Mouse (Mus musculus) cerebellum, adult 2 months (tissue): ENCODE measurements around the gene Rbms3.

Experiments used
- CTCF ChIP-seq: fragments of 200-500 bp; IDR thresholded peaks from 2 replicates; pipeline ENCODE4 v1.5.1; 2011; ENCODE audit warnings: low read depth, mild to moderate bottlenecking, control low read depth, low read length, moderate library complexity, borderline replicate concordance; ENCODE audit not compliant: insufficient read depth
- POLR2A ChIP-seq: fragments of 200-500 bp; IDR thresholded peaks from 2 replicates; pipeline ENCODE4 v1.6.1; 2011; ENCODE audit warnings: low read length, control low read depth, borderline replicate concordance; ENCODE audit not compliant: insufficient read depth

- TF ChIP-seq CTCF (no peak), POLR2A (no peak)
Observed at GRCm38 (mm10) chr9:117178366-117178765, 451.3 kb downstream of the Rbms3 start.
